Mouse (Mus musculus): Measurements from ENCODE around the gene Rps18.

DNA sequence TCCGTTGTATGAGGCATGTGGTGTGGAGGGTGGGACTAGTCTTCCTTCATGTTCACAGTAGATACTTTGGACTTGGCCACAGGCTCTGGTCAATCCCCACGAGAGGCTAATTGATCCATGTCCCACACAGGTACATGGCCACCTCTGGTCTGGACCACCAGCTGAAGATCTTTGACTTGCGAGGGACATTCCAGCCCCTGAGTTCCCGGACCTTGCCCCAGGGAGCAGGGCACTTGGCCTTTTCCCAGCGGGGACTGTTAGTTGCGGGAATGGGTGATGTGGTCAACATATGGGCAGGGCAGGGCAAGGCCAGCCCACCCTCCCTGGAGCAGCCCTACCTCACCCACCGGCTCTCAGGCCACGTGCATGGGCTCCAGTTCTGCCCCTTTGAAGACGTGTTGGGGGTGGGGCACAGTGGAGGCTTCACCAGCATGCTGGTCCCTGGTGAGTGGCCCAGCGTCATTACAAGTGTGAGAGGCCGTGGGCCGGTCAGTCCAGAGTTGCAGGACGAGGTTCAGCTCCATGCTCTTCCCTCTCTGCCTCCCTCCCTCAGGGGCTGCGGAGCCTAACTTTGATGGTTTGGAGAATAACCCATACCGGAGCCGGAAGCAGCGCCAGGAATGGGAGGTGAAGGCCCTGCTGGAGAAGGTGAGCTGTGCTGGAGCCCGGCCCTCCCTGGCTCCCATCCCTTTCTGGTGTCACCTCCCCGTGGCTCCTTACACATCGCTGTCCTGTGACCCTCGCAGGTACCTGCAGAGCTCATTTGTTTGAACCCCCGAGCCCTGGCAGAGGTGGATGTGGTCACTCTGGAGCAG, 7.5 kb downstream of the Rps18 start:
- TF ChIP-seq CTCF (IDR thresholded peaks at IDR 0.05; ENCODE audit: borderline replicate concordance, insufficient read depth, low read length) (no peak), POLR2A (IDR thresholded peaks at IDR 0.05; ENCODE audit: low read depth, low read length) (no peak)

Measured in embryonic fibroblast, embryonic 13.5 days (primary cell).